Mouse (Mus musculus): ENCODE measurements around the gene Dusp23.

Gene Dusp23

GRCm38 (mm10) chr1:172619235-172619634 is 13.5 kb downstream of the Dusp23 start:
- peak; percentile 78 for DNase-seq

DNA sequence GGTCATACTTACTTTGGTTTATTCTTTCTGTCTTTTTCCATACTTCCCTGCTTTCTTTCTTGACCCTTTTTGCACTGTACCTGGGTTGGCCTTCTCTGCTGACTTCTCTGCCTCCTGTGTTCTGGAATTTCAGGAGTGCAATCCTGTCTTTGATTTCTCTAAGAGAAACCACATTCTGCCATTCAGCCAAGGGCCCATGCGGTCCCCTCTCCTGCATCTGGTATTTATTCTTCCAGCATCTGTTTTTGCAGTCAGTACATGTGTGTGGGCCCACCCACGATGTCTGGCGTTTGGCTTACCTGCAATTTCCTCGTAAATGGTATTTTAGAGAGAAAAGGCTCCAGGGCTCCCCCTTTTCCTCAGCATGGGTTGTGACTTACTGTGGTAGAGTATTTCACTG is 14.6 kb downstream of the Dusp23 start:
- no peak for DNase-seq

GRCm38 (mm10) chr1:172617365-172618076 is 15.2 kb downstream of the Dusp23 start:
- no peak for DNase-seq

DNA sequence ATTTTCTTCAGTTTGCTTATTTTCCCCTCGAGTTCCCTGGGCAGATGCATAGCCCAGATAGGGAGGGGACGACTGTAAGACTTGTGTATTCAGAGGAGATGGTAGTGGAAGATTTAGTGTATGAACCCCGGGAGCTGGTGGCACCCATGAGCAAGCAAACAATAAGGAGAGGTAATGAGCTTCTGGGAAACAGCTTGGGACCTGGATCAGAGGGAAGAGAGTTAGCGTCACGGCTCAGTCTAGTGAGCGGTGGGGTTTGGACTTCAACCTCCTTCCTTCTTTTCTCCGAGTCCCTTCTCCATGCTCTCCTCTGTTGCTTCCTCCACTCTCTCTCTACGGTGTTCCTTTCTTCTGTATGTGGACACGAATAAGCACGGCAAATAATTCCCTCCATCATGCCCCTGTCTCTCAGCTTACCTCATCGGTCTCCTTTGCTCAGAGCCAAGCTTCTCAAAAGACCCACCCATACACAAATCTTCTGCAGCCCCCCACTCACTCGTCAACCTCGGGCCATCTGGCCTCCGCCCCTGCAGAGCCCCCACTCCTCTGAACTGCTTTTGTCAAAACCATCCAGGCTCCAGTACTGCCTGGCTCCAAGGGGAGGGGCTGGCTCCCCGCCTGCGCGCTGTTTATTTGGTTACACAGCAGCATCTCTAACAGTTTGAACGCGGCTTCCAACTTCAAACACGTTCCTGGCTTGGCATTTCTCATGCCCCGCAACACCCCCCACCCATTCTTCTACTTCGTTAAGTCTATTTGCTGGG is 16.0 kb downstream of the Dusp23 start:
- DNase-seq = no peak

DNA sequence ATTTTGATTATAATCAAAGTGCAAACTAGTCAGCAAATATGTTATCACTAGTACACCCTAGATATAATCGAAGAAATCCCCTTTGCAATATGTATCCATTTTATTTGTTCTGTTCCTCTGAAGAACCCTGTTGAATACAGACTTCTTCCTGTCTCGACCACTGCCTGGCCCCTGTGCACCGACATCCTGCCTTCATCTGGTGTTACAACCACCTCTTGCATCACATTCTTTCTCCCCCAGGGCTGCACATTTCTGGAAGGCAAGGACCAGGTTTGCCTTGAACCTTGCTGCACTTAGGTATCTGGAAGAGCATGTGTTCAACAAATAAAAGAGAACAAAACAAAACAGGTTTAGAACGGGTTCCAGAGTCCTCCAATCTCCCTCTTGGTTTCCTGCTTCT is 17.4 kb downstream of the Dusp23 start:
- no peak for DNase-seq

GRCm38 (mm10) chr1:172614654-172615053 is 18.1 kb downstream of the Dusp23 start:
- no peak for DNase-seq

DNA sequence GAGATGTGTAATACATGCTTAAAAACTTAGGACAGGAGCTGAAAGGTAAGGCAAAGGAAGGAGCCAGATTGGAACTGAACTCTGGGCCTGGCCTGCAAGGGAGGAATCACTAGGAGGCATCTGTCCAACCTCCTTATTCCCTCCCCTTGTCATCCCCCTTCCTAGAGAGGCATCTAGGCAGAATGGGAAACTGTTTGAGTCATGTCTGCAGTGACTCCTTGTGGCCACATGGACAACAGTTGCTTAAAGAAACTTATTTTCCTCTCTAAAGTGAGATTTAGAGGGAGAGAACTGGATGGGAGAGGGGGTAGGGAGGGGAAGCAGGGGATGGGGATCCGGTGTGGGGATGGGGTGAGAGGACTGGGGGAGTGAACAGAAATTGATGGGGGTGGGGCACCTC is 20.0 kb downstream of the Dusp23 start:
- DNase-seq = no peak

DNA sequence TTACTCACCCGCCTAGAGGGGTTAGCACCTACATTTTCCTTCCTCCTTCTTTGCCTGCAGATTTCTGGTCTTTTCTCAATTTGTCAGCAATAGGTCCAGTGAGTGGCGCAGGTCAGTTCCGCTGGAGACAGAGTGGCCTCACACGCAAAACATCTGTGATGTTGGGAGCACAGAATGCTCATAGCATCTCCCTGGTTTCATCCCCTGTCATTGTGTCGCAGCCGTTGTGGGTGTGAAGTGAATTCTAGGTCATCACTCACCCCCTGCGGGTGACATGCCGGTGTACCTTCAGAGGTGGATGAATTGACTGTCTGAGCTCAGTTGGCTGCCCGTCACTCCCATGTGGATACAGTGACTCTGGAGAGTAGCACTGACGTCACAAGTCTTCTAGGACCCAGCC is 21.5 kb downstream of the Dusp23 start:
- DNase-seq = no peak

- no peak for DNase-seq
These were observed 30.4 kb downstream of the Dusp23 start, which contains the start of gene Fcrl6 for GRCm38 (mm10) chr1:172602326-172602725. TSS of gene Fcrl6 (minus strand) at chr1:172602551.

- DNase-seq = peak; percentile 60
These were observed 38.3 kb downstream of the Dusp23 start for GRCm38 (mm10) chr1:172594495-172594894.

GRCm38 (mm10) chr1:172593956-172594355 is 38.8 kb downstream of the Dusp23 start:
- no peak for DNase-seq

GRCm38 (mm10) chr1:172593321-172593720 is 39.4 kb downstream of the Dusp23 start:
- no peak for DNase-seq

- DNase-seq = peak; percentile 39
These were observed 42.4 kb downstream of the Dusp23 start, which contains the start of gene Slamf8 for GRCm38 (mm10) chr1:172590385-172590784. TSS of gene Slamf8 (minus strand) at chr1:172590568.

GRCm38 (mm10) chr1:172585612-172586567 is 46.9 kb downstream of the Dusp23 start:
- DNase-seq = no peak

GRCm38 (mm10) chr1:172585026-172585425 is 47.7 kb downstream of the Dusp23 start:
- DNase-seq = no peak

- DNase-seq = no peak
These were observed 48.5 kb downstream of the Dusp23 start for GRCm38 (mm10) chr1:172584271-172584670.

GRCm38 (mm10) chr1:172582436-172582835 is 50.3 kb downstream of the Dusp23 start:
- DNase-seq = no peak

Measured in kidney, adult 9 months (tissue).